Mouse (Mus musculus): ENCODE results near the gene Gm5724. TPM values are rescaled to one million over a fixed set of nuclear protein-coding genes. Genes with fewer than 3 reads are reported as not detected.

Gm5724 gene
- polyA plus RNA-seq (2016; fragmentation: Nextera tagmentation; extraction: Ambion mirVana): not detected in 2 replicates

DNA sequence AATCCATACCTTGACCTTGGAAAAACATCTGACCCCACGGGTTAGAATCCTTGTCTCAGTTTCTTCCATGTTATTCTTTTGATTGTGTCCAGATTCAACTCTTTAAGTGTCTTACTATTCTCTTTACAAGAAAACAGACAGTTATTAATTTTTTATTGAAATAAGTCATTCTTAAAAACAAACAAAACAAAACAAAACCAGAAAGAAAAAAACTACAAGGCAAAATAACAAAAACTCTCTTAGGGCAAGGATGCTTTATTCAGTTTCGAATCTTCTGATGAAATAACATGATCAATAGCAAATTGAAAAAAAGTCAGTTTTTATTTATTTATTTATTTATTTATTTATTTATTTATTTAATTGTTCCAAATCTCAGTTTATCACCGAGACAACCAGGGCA lies at the start of gene Gm5724:
Gene Gm5724, minus strand, starts transcription at position 101 of the 400 bp plus-strand sequence.
- no peak within 1 kb of the TSS for H3K4me3 ChIP-seq
- WGBS: 88% methylated on average over 3 of the region's 3 CpGs
- no peaks in the 10 kb centered on the region for H3K9me3 ChIP-seq (replicated peaks)
- no peaks in the 10 kb centered on the region for H3K27me3 ChIP-seq (ENCODE audit: low read depth, poor library complexity, severe bottlenecking)
- no peak within 1 kb of the TSS for H3K27ac ChIP-seq (replicated peaks)
- H3K36me3 ChIP-seq: no peaks in the 10 kb centered on the region
- H3K4me1 ChIP-seq: no peaks in the 10 kb centered on the region
- no peak for DNase-seq (ENCODE audit: low spot score)

DNA sequence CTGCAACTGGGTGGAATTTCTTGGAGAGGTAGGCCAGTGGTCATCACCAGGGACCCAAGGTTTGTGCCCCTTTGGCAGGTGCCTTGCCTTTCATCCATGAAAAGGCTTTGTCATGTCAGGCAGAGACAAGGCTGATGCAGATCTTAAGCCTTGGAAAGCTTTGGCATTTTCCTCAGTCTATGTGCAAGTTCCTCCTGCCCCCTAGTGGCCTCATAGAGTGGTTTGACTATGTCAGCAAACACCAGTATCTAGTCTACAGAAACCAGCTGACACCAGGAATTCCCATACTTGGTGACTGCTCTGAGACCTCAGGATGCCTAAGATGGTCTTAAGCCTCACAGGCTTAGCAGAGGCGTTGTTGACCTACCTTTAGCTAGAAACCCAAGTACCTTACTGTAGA lies 24.2 kb upstream of the Gm5724 start:
- H3K27ac ChIP-seq (replicated peaks): no peak overlapping the region
- no peaks in the 10 kb centered on the region for H3K36me3 ChIP-seq
- WGBS: 21% methylated on average over 1 of the region's 1 CpGs
- H3K4me3 ChIP-seq: no peak overlapping the region
- DNase-seq (ENCODE audit: low spot score): peak; percentile 34
- no peaks in the 10 kb centered on the region for H3K27me3 ChIP-seq (ENCODE audit: low read depth, poor library complexity, severe bottlenecking)
- no peaks in the 10 kb centered on the region for H3K9me3 ChIP-seq (replicated peaks)
- no peaks in the 10 kb centered on the region for H3K4me1 ChIP-seq

GRCm38 (mm10) chr6:141774476-141774875 lies 866 bp upstream of the Gm5724 start:
- no peaks in the 10 kb centered on the region for H3K9me3 ChIP-seq (replicated peaks)
- no peaks in the 10 kb centered on the region for H3K36me3 ChIP-seq
- no peak overlapping the region for H3K27ac ChIP-seq (replicated peaks)
- H3K4me3 ChIP-seq: no peak overlapping the region
- H3K27me3 ChIP-seq (ENCODE audit: low read depth, poor library complexity, severe bottlenecking): no peaks in the 10 kb centered on the region
- no peak for DNase-seq (ENCODE audit: low spot score)
- WGBS: 81% methylated on average over 2 of the region's 2 CpGs
- no peaks in the 10 kb centered on the region for H3K4me1 ChIP-seq

- Histone ChIP-seq H3K4me1 (no peaks in the 10 kb centered on the region), H3K27me3 (ENCODE audit: low read depth, poor library complexity, severe bottlenecking) (no peaks in the 10 kb centered on the region), H3K4me3 (no peak overlapping the region), H3K27ac (replicated peaks) (no peak overlapping the region), H3K9me3 (replicated peaks) (no peaks in the 10 kb centered on the region), H3K36me3 (no peaks in the 10 kb centered on the region)
- DNase-seq (ENCODE audit: low spot score): no peak
These were observed 82.4 kb downstream of the Gm5724 start for GRCm38 (mm10) chr6:141691246-141691645.

DNA sequence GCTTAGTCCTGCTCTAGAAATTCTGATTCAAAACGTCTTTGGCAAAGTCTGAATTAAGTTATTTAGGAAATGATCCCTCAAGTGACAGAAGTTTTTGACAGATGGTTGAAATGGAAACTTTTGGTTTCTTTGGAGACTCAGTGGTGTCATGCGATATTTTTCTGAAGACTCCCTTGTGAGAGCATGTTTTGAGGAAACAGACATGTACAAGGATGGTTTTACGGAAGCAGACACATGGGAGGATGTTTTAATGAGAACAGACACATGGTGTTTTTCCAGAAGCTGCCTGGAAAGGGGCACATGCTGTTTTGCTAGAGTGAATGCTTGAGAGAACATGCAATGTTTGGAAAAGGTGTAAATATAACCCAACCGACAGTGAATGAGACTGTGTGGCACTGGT lies 86.6 kb downstream of the Gm5724 start:
- Histone ChIP-seq H3K27me3 (ENCODE audit: low read depth, poor library complexity, severe bottlenecking) (no peaks in the 10 kb centered on the region), H3K4me3 (no peak overlapping the region), H3K27ac (replicated peaks) (no peak overlapping the region), H3K4me1 (no peaks in the 10 kb centered on the region), H3K9me3 (replicated peaks) (no peaks in the 10 kb centered on the region), H3K36me3 (no peaks in the 10 kb centered on the region)
- WGBS: 83% methylated on average over 4 of the region's 4 CpGs
- no peak for DNase-seq (ENCODE audit: low spot score)

Other genes with a start within 250 kb of the Gm5724 start
- 1.1 and 1.3 TPM in 2 replicates for gene Slco1c1, start 249.4 kb downstream of the Gm5724 start, polyA plus RNA-seq (2016; fragmentation: Nextera tagmentation; extraction: Ambion mirVana)
- gene Slco1b2, start 144.3 kb downstream of the Gm5724 start, polyA plus RNA-seq (2016; fragmentation: Nextera tagmentation; extraction: Ambion mirVana): not detected in 2 replicates
- gene Slco1a4, start 82.4 kb upstream of the Gm5724 start, polyA plus RNA-seq (2016; fragmentation: Nextera tagmentation; extraction: Ambion mirVana): not detected in 2 replicates
- gene Slco1a1, start 173.2 kb upstream of the Gm5724 start, polyA plus RNA-seq (2016; fragmentation: Nextera tagmentation; extraction: Ambion mirVana): not detected in 2 replicates
- not detected in 2 replicates for gene Gm6614, start 237.6 kb upstream of the Gm5724 start, polyA plus RNA-seq (2016; fragmentation: Nextera tagmentation; extraction: Ambion mirVana)